In the genomic region with DNA sequence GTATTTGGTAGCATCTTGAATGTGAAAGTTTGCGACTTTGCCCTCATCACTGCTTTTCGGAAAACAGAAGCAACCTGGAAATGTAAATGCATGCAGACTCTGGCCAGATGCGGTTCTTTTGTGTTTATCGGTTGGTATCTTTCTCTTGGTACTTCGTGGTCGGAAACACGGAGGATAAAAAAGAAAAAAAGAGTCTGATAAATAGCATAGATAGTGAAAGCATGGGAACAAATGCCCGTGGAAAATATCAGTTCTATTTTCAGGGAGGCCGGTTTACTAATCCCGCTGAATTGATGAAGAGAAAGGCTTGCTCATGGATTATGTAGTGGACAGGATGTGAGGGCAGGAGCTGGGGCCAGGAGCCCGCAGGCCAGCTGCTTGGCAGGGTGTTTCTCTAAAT, we compare ENCODE assay signal across 8 mouse cellular contexts. TPM values are rescaled to one million over a fixed set of nuclear protein-coding genes. Genes with fewer than 3 reads are reported as not detected.
DNase-seq lines count a peak whose midpoint lies in the region; ATAC-seq and TF ChIP-seq lines count a peak whose summit lies in the region.

No protein-coding gene starts in this region.

- no peak for TF ChIP-seq POLR2A in liver, adult 2 months (IDR thresholded peaks at IDR 0.05; ENCODE audit: extremely low read depth, insufficient read depth, low read length)

- peak overlapping the region; percentile 97 for H3K9ac ChIP-seq in liver, adult 2 months (ENCODE audit: low read depth, low read length)
- peak overlapping the region; percentile 100 for H3K9ac ChIP-seq in hindbrain, embryonic 12.5 days
- H3K9ac ChIP-seq in midbrain, embryonic 13.5 days (replicated peaks): peak overlapping the region; percentile 97

- peak overlapping the region; percentile 93 for H3K4me3 ChIP-seq in liver, adult 2 months (ENCODE audit: insufficient read depth, low read depth, low read length)
- peak overlapping the region; percentile 96 for H3K4me3 ChIP-seq in hindbrain, embryonic 12.5 days
- H3K4me3 ChIP-seq in midbrain, embryonic 13.5 days (replicated peaks): peak overlapping the region; percentile 95

- WGBS in liver, adult 2 months: 2% methylated on average over 11 of the region's 11 CpGs
- WGBS in hindbrain, embryonic 12.5 days: under 1% methylated on average over 11 of the region's 11 CpGs
- WGBS in midbrain, embryonic 13.5 days: under 1% methylated on average over 11 of the region's 11 CpGs

- H3K9me3 ChIP-seq in hindbrain, embryonic 12.5 days (replicated peaks): no peaks in the 10 kb centered on the region
- H3K9me3 ChIP-seq in midbrain, embryonic 13.5 days: no peaks in the 10 kb centered on the region

- H3K27me3 ChIP-seq in liver, adult 2 months (ENCODE audit: control insufficient read depth, insufficient read depth, low read length): no peaks in the 10 kb centered on the region
- H3K27me3 ChIP-seq in hindbrain, embryonic 12.5 days: no peaks in the 10 kb centered on the region
- no peaks in the 10 kb centered on the region for H3K27me3 ChIP-seq in midbrain, embryonic 13.5 days

- peaks cover 37% of the 10 kb centered on the region for H3K79me2 ChIP-seq in liver, adult 2 months (ENCODE audit: control insufficient read depth, insufficient read depth, low read length)

- no peak for ATAC-seq in hindbrain, embryonic 12.5 days (ENCODE audit: low FRiP score)
- no peak for ATAC-seq in midbrain, embryonic 13.5 days

- H3K4me2 ChIP-seq in hindbrain, embryonic 12.5 days (replicated peaks): peak overlapping the region; percentile 55
- H3K4me2 ChIP-seq in midbrain, embryonic 13.5 days (replicated peaks): peak overlapping the region; percentile 72

- H3K4me1 ChIP-seq in liver, adult 2 months (ENCODE audit: control insufficient read depth, insufficient read depth, low read length): peaks cover 15% of the 10 kb centered on the region
- H3K4me1 ChIP-seq in hindbrain, embryonic 12.5 days: peaks cover 44% of the 10 kb centered on the region
- peaks cover 55% of the 10 kb centered on the region for H3K4me1 ChIP-seq in midbrain, embryonic 13.5 days (replicated peaks)

- peak overlapping the region; percentile 19; the same call in 1 of the 2 replicates for H3K27ac ChIP-seq in liver, adult 2 months (replicated peaks; ENCODE audit: insufficient read depth, low read depth, low read length)
- peak overlapping the region; percentile 97 for H3K27ac ChIP-seq in hindbrain, embryonic 12.5 days
- H3K27ac ChIP-seq in midbrain, embryonic 13.5 days: peak overlapping the region; percentile 97

- no peak for TF ChIP-seq CTCF in liver, adult 2 months (IDR thresholded peaks at IDR 0.05; ENCODE audit: low read depth, low read length)

- peak; percentile 44 for DNase-seq in liver, adult 2 months (ENCODE audit: extremely low read depth, low read depth, low spot score)
- DNase-seq in liver: no peak
- DNase-seq in embryo, embryonic 10 days (ENCODE audit: low spot score): peak; percentile 38
- DNase-seq in left cerebral cortex, adult 9 months (ENCODE audit: low spot score in 2 of 2): no peak
- no peak for DNase-seq in cerebellum, postnatal 14 days
- DNase-seq in urinary bladder, postnatal 10 days (ENCODE audit: low spot score): no peak

- H3K36me3 ChIP-seq in liver, adult 2 months (ENCODE audit: control insufficient read depth, insufficient read depth, low read length): no peaks in the 10 kb centered on the region
- no peaks in the 10 kb centered on the region for H3K36me3 ChIP-seq in hindbrain, embryonic 12.5 days
- no peaks in the 10 kb centered on the region for H3K36me3 ChIP-seq in midbrain, embryonic 13.5 days

RNA-seq across cellular contexts. Expression of a gene that starts 1.4 kb away (rescaled TPM):
- 13.6 and 16.5 TPM in 2 replicates for total RNA-seq in liver, adult 2 months (2014; rRNA removed)
- 14.4 and 16.3 TPM in 2 replicates for polyA plus RNA-seq in liver, adult 2 months (2012; rRNA removed)
- polyA plus RNA-seq in hindbrain, embryonic 12.5 days (2016; fragmentation: Nextera tagmentation; extraction: Ambion mirVana): 79.2 and 83.0 TPM in 2 replicates
- 61.6 and 62.7 TPM in 2 replicates for polyA plus RNA-seq in midbrain, embryonic 13.5 days (2015; fragmentation: Nextera tagmentation; extraction: Ambion mirVana)

RNA-seq across cellular contexts. Expression of a gene that starts 1.7 kb away (rescaled TPM):
- total RNA-seq in liver, adult 2 months (2014; rRNA removed): 23.1 and 24.6 TPM in 2 replicates
- 9.6 and 10.1 TPM in 2 replicates for polyA plus RNA-seq in liver, adult 2 months (2012; rRNA removed)
- 81.1 and 83.4 TPM in 2 replicates for polyA plus RNA-seq in hindbrain, embryonic 12.5 days (2016; fragmentation: Nextera tagmentation; extraction: Ambion mirVana)
- 103 and 110 TPM in 2 replicates for polyA plus RNA-seq in midbrain, embryonic 13.5 days (2015; fragmentation: Nextera tagmentation; extraction: Ambion mirVana)

RNA-seq across cellular contexts. Expression of a gene that starts 41.9 kb away (rescaled TPM):
- 2.3 and 3.0 TPM in 2 replicates for total RNA-seq in liver, adult 2 months (2014; rRNA removed)
- polyA plus RNA-seq in liver, adult 2 months (2012; rRNA removed): 1.6 and 2.9 TPM in 2 replicates
- 28.9 and 31.0 TPM in 2 replicates for polyA plus RNA-seq in hindbrain, embryonic 12.5 days (2016; fragmentation: Nextera tagmentation; extraction: Ambion mirVana)
- 21.9 and 26.9 TPM in 2 replicates for polyA plus RNA-seq in midbrain, embryonic 13.5 days (2015; fragmentation: Nextera tagmentation; extraction: Ambion mirVana)

Comparison
In these comparisons a context has a peak if more than half of its experiments do, and no peak if none do; other contexts are left out.
1. DNase-seq: peak in liver, adult 2 months (single experiment) and embryo, embryonic 10 days (single experiment); none in liver (single experiment), left cerebral cortex, adult 9 months (0 of 2), cerebellum, postnatal 14 days (0 of 2) and urinary bladder, postnatal 10 days (single experiment).
2. H3K27ac ChIP-seq: peak in every context shown above with its lines; median percentile 97 in hindbrain, embryonic 12.5 days; 97 in midbrain, embryonic 13.5 days; 19 in liver, adult 2 months.
3. Peak in every context shown above with its lines, with median percentiles within 50 percentile points of each other: H3K4me3 ChIP-seq and H3K9ac ChIP-seq.